Mouse (Mus musculus) stomach, embryonic 16.5 days (tissue): ENCODE results near the gene Acaca. TPM values are rescaled to one million over a fixed set of nuclear protein-coding genes. Genes with fewer than 3 reads are reported as not detected.

Source experiments
- ATAC-seq: fragments of 200-750 bp; cut with Nextera tagmentation; 2 replicates; pipeline ENCODE4 v1.8.0; 2017; ENCODE audit warnings: moderate number of reproducible peaks, moderate TSS enrichment; ENCODE audit not compliant: insufficient read depth, low FRiP score
- H3K27ac ChIP-seq: fragments of 300-500 bp; sonication (generic); 2 replicates; pipeline ENCODE4 v1.5.1; 2014; ENCODE audit warnings: low read length
- H3K27me3 ChIP-seq: fragments of 300-500 bp; sonication (generic); 2 replicates; pipeline ENCODE4 v1.6.1; 2014; ENCODE audit warnings: low read length, control low read depth, mixed read lengths; ENCODE audit not compliant: control insufficient read depth, insufficient read depth
- H3K36me3 ChIP-seq: fragments of 300-500 bp; sonication (generic); 2 replicates; pipeline ENCODE4 v1.6.1; 2014; ENCODE audit warnings: low read length; ENCODE audit not compliant: control insufficient read depth, insufficient read depth
- H3K4me1 ChIP-seq: fragments of 300-500 bp; sonication (generic); 2 replicates; pipeline ENCODE4 v1.6.1; 2014; ENCODE audit warnings: low read length, control low read depth, mixed read lengths; ENCODE audit not compliant: control insufficient read depth, insufficient read depth
- H3K4me2 ChIP-seq: fragments of 300-500 bp; sonication (generic); 2 replicates; pipeline ENCODE4 v1.6.1; 2014; ENCODE audit warnings: low read depth, low read length, mixed read lengths
- H3K4me3 ChIP-seq: fragments of 300-500 bp; sonication (generic); replicated peaks from 2 replicates; pipeline ENCODE4 v1.5.1; 2014; ENCODE audit warnings: mild to moderate bottlenecking, low read length
- H3K9ac ChIP-seq: fragments of 300-500 bp; sonication (generic); 2 replicates; pipeline ENCODE4 v1.6.1; 2014; ENCODE audit warnings: low read length
- H3K9me3 ChIP-seq: fragments of 300-500 bp; sonication (generic); replicated peaks from 2 replicates; pipeline ENCODE4 v1.6.1; 2016; ENCODE audit warnings: low read length, control low read depth; ENCODE audit not compliant: control insufficient read depth
- WGBS: fragments of 180-500 bp; shearing (Covaris S2); extraction: QIAGEN DNeasy Blood & Tissue Kit; methylation state at CpG from one replicate; pipeline ENCODE4 v1.1.7; 2014; 5-methylcytosine and 5-hydroxymethylcytosine counted together
- polyA plus RNA-seq: library from polyadenylated mRNA; unstranded; fragments of >200 nt; fragmentation: Nextera tagmentation; extraction: Ambion mirVana; gene quantifications from 2 replicates; pipeline ENCODE4 v1.2.1, GENCODE M21; 2015

The Acaca gene
- polyA plus RNA-seq, 1 experiment from 2014 or later, result 16.1 TPM

GRCm38 (mm10) chr11:84281280-84281679 is 151.8 kb downstream of the Acaca start:
- Histone ChIP-seq H3K36me3 (no peaks in the 10 kb centered on the region), H3K27me3 (no peaks in the 10 kb centered on the region), H3K27ac (no peak overlapping the region), H3K9ac (no peak overlapping the region), H3K9me3 (no peaks in the 10 kb centered on the region), H3K4me3 (no peak overlapping the region), H3K4me2 (no peak overlapping the region), H3K4me1 (no peaks in the 10 kb centered on the region)
- ATAC-seq, result no peak
- 75% methylated on average over 5 of the region's 5 CpGs for WGBS

- Histone ChIP-seq H3K27me3 (no peaks in the 10 kb centered on the region), H3K9me3 (no peaks in the 10 kb centered on the region), H3K9ac (no peak overlapping the region), H3K27ac (no peak overlapping the region), H3K4me1 (no peaks in the 10 kb centered on the region), H3K4me3 (no peak overlapping the region), H3K36me3 (no peaks in the 10 kb centered on the region), H3K4me2 (no peak overlapping the region)
- ATAC-seq, result no peak
- WGBS, result 79% methylated on average over 7 of the region's 7 CpGs
Measured at GRCm38 (mm10) chr11:84282944-84283703, 153.7 kb downstream of the Acaca start.

GRCm38 (mm10) chr11:84290781-84291180 is 161.3 kb downstream of the Acaca start:
- ATAC-seq, result no peak
- Histone ChIP-seq H3K9me3 (no peaks in the 10 kb centered on the region), H3K4me1 (no peaks in the 10 kb centered on the region), H3K9ac (no peak overlapping the region), H3K27me3 (no peaks in the 10 kb centered on the region), H3K36me3 (no peaks in the 10 kb centered on the region), H3K4me2 (no peak overlapping the region), H3K4me3 (no peak overlapping the region), H3K27ac (no peak overlapping the region)
- 58% methylated on average over 3 of the region's 3 CpGs for WGBS

- H3K4me1 ChIP-seq, result no peaks in the 10 kb centered on the region
- H3K27ac ChIP-seq, result no peak overlapping the region
- no peaks in the 10 kb centered on the region for H3K9me3 ChIP-seq
- no peak overlapping the region for H3K4me3 ChIP-seq
- no peaks in the 10 kb centered on the region for H3K27me3 ChIP-seq
- ATAC-seq, result no peak
- no peak overlapping the region for H3K4me2 ChIP-seq
- 72% methylated on average over 3 of the region's 3 CpGs for WGBS
- H3K9ac ChIP-seq, result no peak overlapping the region
- no peaks in the 10 kb centered on the region for H3K36me3 ChIP-seq
Measured at GRCm38 (mm10) chr11:84292532-84292931, 163.1 kb downstream of the Acaca start.

GRCm38 (mm10) chr11:84293288-84293687 is 163.8 kb downstream of the Acaca start:
- Histone ChIP-seq H3K4me3 (no peak overlapping the region), H3K27ac (no peak overlapping the region), H3K4me1 (no peaks in the 10 kb centered on the region), H3K4me2 (no peak overlapping the region), H3K9ac (no peak overlapping the region), H3K9me3 (no peaks in the 10 kb centered on the region), H3K36me3 (no peaks in the 10 kb centered on the region), H3K27me3 (no peaks in the 10 kb centered on the region)
- ATAC-seq, result no peak
- WGBS, result 85% methylated on average over 3 of the region's 3 CpGs

GRCm38 (mm10) chr11:84296337-84296736 is 166.9 kb downstream of the Acaca start:
- ATAC-seq, result no peak
- WGBS, result 75% methylated on average over 2 of the region's 2 CpGs
- H3K4me3 ChIP-seq, result no peak overlapping the region

GRCm38 (mm10) chr11:84305474-84305873 is 176.0 kb downstream of the Acaca start:
- Histone ChIP-seq H3K9ac (no peak overlapping the region), H3K9me3 (no peaks in the 10 kb centered on the region), H3K4me2 (no peak overlapping the region), H3K27me3 (no peaks in the 10 kb centered on the region), H3K4me1 (no peaks in the 10 kb centered on the region), H3K27ac (no peak overlapping the region), H3K36me3 (no peaks in the 10 kb centered on the region), H3K4me3 (no peak overlapping the region)
- WGBS, result 80% methylated on average over 1 of the region's 1 CpGs
- no peak for ATAC-seq

More at GRCm38 (mm10) chr11:84296337-84296736, 166.9 kb downstream of the Acaca start:
- no peaks in the 10 kb centered on the region for H3K27me3 ChIP-seq
- H3K4me2 ChIP-seq, result no peak overlapping the region
- no peaks in the 10 kb centered on the region for H3K36me3 ChIP-seq
- no peaks in the 10 kb centered on the region for H3K4me1 ChIP-seq
- H3K9me3 ChIP-seq, result no peaks in the 10 kb centered on the region
- no peak overlapping the region for H3K27ac ChIP-seq
- no peak overlapping the region for H3K9ac ChIP-seq

- H3K27ac ChIP-seq, result no peak overlapping the region
- no peaks in the 10 kb centered on the region for H3K4me1 ChIP-seq
- no peak overlapping the region for H3K4me2 ChIP-seq
- no peak for ATAC-seq
- H3K4me3 ChIP-seq, result no peak overlapping the region
- 90% methylated on average over 6 of the region's 6 CpGs for WGBS
- no peaks in the 10 kb centered on the region for H3K36me3 ChIP-seq
- no peaks in the 10 kb centered on the region for H3K27me3 ChIP-seq
- H3K9ac ChIP-seq, result no peak overlapping the region
- no peaks in the 10 kb centered on the region for H3K9me3 ChIP-seq
Measured at GRCm38 (mm10) chr11:84306158-84306742, 176.8 kb downstream of the Acaca start.

- Histone ChIP-seq H3K4me2 (no peak overlapping the region), H3K27me3 (no peaks in the 10 kb centered on the region), H3K9ac (no peak overlapping the region), H3K4me3 (no peak overlapping the region), H3K36me3 (peaks cover 2% of the 10 kb centered on the region; the same call in 1 of the 2 replicates), H3K9me3 (no peaks in the 10 kb centered on the region), H3K27ac (peak overlapping the region; percentile 68), H3K4me1 (no peaks in the 10 kb centered on the region)
- 51% methylated on average over 7 of the region's 7 CpGs for WGBS
- no peak; the same call in 1 of the 2 replicates for ATAC-seq
Measured at GRCm38 (mm10) chr11:84324032-84324752, 194.7 kb downstream of the Acaca start.
